Mouse (Mus musculus) testis, adult 2 months (tissue): ENCODE results near the gene Nfxl1. TPM values are rescaled to one million over a fixed set of nuclear protein-coding genes. Genes with fewer than 3 reads are reported as not detected.
"Not testable (repeated sequence)": the region's sequence is repeated elsewhere in the genome, so short reads cannot be mapped to it uniquely, and the experiment has no call there.

Source experiments
- H3K27ac ChIP-seq: fragments of 200-500 bp; 2 replicates; pipeline ENCODE4 v1.5.1; 2012; ENCODE audit warnings: low read depth, low read length; ENCODE audit not compliant: control insufficient read depth, insufficient read depth
- H3K27me3 ChIP-seq: fragments of 200-500 bp; 2 replicates; pipeline ENCODE4 v1.6.1; 2012; ENCODE audit warnings: mild to moderate bottlenecking, low read length, moderate library complexity; ENCODE audit not compliant: control insufficient read depth, insufficient read depth
- H3K36me3 ChIP-seq: fragments of 200-500 bp; 2 replicates; pipeline ENCODE4 v1.6.1; 2012; ENCODE audit warnings: mild to moderate bottlenecking, low read length; ENCODE audit not compliant: control insufficient read depth, insufficient read depth
- H3K4me1 ChIP-seq: fragments of 200-500 bp; 2 replicates; pipeline ENCODE4 v1.6.1; 2012; ENCODE audit warnings: low read length; ENCODE audit not compliant: control insufficient read depth, insufficient read depth
- H3K4me3 ChIP-seq: fragments of 200-500 bp; 2 replicates; pipeline ENCODE4 v1.5.1; 2012; ENCODE audit warnings: low read depth, mild to moderate bottlenecking, low read length, moderate library complexity, mixed read lengths; ENCODE audit not compliant: control insufficient read depth
- CTCF ChIP-seq: fragments of 200-500 bp; IDR thresholded peaks from 2 replicates; pipeline ENCODE4 v1.5.1; 2012; ENCODE audit warnings: low read depth, mild to moderate bottlenecking, inconsistent platforms, low read length, moderate library complexity; ENCODE audit not compliant: control insufficient read depth, insufficient read depth, insufficient replicate concordance
- POLR2A ChIP-seq: fragments of 200-500 bp; IDR thresholded peaks from 2 replicates; pipeline ENCODE4 v1.6.1; 2012; ENCODE audit warnings: low read depth, mild to moderate bottlenecking, inconsistent platforms, low read length, moderate library complexity; ENCODE audit not compliant: control insufficient read depth
- polyA plus RNA-seq: library from polyadenylated mRNA; depleted of rRNA; stranded (reverse); fragments of >200 nt; gene quantifications from 2 replicates; pipeline ENCODE4 v1.2.3, GENCODE M21; 2012; rRNA removed

The Nfxl1 gene
- 10.6 and 12.1 TPM in 2 replicates for polyA plus RNA-seq

GRCm38 (mm10) chr5:72559544-72560049, at the start of gene Nfxl1:
Gene Nfxl1, minus strand, starts transcription at chr5:72559684.
- Histone ChIP-seq H3K36me3 (peaks cover 2% of the 10 kb centered on the region; the same call in 1 of the 2 replicates), H3K27me3 (no peaks in the 10 kb centered on the region), H3K4me3 (peak within 1 kb of the TSS; percentile 92), H3K4me1 (peaks cover 2% of the 10 kb centered on the region; the same call in 1 of the 2 replicates), H3K27ac (peak within 1 kb of the TSS; percentile 98)
- TF ChIP-seq POLR2A (peak; percentile 82), CTCF (no peak)

GRCm38 (mm10) chr5:72603138-72603537, 43.7 kb upstream of the Nfxl1 start:
- Histone ChIP-seq H3K27me3 (no peaks in the 10 kb centered on the region), H3K4me1 (no peaks in the 10 kb centered on the region), H3K36me3 (no peaks in the 10 kb centered on the region), H3K4me3 (no peak overlapping the region), H3K27ac (no peak overlapping the region)
- TF ChIP-seq POLR2A (no peak), CTCF (no peak)

GRCm38 (mm10) chr5:72601006-72601405, 41.5 kb upstream of the Nfxl1 start:
- Histone ChIP-seq H3K4me3 (no peak overlapping the region), H3K36me3 (no peaks in the 10 kb centered on the region), H3K27ac (no peak overlapping the region), H3K4me1 (no peaks in the 10 kb centered on the region), H3K27me3 (no peaks in the 10 kb centered on the region)
- TF ChIP-seq POLR2A (no peak), CTCF (peak; percentile 44; the same call in 1 of the 2 replicates)

DNA sequence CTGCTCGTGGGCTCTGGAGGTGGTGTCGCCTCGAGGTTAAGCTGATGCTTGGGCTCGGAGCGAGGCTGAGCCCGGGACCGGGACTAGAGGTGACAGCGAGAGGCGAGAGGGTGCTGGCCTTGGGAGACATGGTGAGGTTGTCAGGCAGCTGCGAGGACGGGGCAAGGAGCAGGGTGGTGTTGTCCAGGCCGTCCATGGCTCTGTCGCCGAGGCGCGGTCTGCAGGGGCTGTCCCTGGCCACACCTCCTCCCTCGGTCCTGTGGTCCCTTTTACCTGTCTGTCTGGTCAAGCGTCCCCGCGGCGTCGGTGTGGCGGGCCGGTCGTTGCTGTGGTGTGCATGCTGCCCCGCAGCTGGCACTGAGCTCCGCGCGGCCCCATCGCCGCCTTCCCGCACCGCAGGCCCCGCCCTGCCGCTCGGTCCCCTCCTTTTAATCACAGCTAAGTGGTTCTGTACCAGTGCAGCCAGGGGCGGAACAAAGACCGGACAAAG, 27.8 kb upstream of the Nfxl1 start, which contains the start of gene Gm5868:
Gene Gm5868, minus strand, starts transcription at position 360 of the 490 bp plus-strand sequence.
- no peak within 1 kb of the TSS for H3K27ac ChIP-seq
- TF ChIP-seq CTCF, result no peak
- no peak for TF ChIP-seq POLR2A
- H3K4me1 ChIP-seq, result peaks cover 5% of the 10 kb centered on the region
- H3K4me3 ChIP-seq, result peak within 1 kb of the TSS; percentile 39
- no peaks in the 10 kb centered on the region for H3K36me3 ChIP-seq
- no peaks in the 10 kb centered on the region for H3K27me3 ChIP-seq

DNA sequence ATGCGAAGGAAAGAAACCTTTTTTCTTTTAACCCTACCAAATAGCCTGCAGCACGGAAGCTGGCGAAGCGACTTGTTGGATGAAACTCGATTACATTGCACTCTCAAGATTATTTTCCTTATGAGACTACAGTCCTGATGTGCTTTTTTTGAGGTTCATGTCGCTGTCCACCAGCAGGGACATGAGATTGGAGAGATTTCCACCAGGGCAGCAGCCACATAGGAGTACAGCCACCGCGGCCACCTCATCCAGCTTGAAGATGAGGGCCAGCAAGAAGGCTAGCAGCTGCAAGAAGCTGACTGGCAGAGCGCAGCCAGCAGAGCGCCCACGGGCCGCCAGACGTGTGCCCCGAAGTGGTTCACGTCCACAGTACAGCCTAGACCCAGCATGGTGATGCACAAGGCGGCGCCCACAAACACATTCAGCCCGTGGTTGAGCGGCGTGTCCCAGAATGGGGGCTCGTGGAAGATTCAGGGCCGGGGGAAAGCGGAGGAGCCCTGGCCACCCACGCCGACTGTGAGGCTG, 27.2 kb upstream of the Nfxl1 start:
- H3K36me3 ChIP-seq, H3K4me1 ChIP-seq, H3K27me3 ChIP-seq, H3K27ac ChIP-seq: not testable (repeated sequence)
- peak overlapping the region; percentile 39 for H3K4me3 ChIP-seq

- H3K27ac ChIP-seq, H3K4me1 ChIP-seq, H3K27me3 ChIP-seq, H3K36me3 ChIP-seq, H3K4me3 ChIP-seq: not testable (repeated sequence)
Measured at GRCm38 (mm10) chr5:72586122-72586521, 26.6 kb upstream of the Nfxl1 start.

- not testable (repeated sequence) for H3K27me3 ChIP-seq, H3K4me1 ChIP-seq, H3K27ac ChIP-seq, H3K36me3 ChIP-seq
- H3K4me3 ChIP-seq, result peak within 1 kb of the TSS; percentile 28; the same call in 1 of the 2 replicates
Measured at GRCm38 (mm10) chr5:72580970-72581332, 21.5 kb upstream of the Nfxl1 start, which contains the start of gene Zar1. Gene Zar1, minus strand, starts transcription at chr5:72581254.

- H3K4me3 ChIP-seq, result peak overlapping the region; percentile 28; the same call in 1 of the 2 replicates
- not testable (repeated sequence) for H3K27me3 ChIP-seq, H3K4me1 ChIP-seq, H3K27ac ChIP-seq, H3K36me3 ChIP-seq
Measured at GRCm38 (mm10) chr5:72580088-72580969, 20.8 kb upstream of the Nfxl1 start.

- H3K27ac ChIP-seq, H3K36me3 ChIP-seq, H3K27me3 ChIP-seq, H3K4me3 ChIP-seq, H3K4me1 ChIP-seq: not testable (repeated sequence)
Measured at GRCm38 (mm10) chr5:72579599-72579998, 20.1 kb upstream of the Nfxl1 start.
